Mouse (Mus musculus): ENCODE results near the gene Phospho2.

GRCm38 (mm10) chr2:69778836-69779177 is 10.6 kb upstream of the Phospho2 start:
- TF ChIP-seq ZNF384 (IDR thresholded peaks at IDR 0.05; ENCODE audit: low read depth, low read length): no peak
- no peak for TF ChIP-seq MAFK (IDR thresholded peaks at IDR 0.05; ENCODE audit: insufficient read depth, low read depth, low read length)
- no peak for TF ChIP-seq CHD2 (IDR thresholded peaks at IDR 0.05; ENCODE audit: low read depth, low read length)
- TF ChIP-seq HCFC1 (IDR thresholded peaks at IDR 0.05; ENCODE audit: borderline replicate concordance, insufficient read depth, low read length): no peak
